Mouse (Mus musculus) liver, embryonic 15.5 days (tissue): ENCODE measurements around the gene Defb36. TPM values are rescaled to one million over a fixed set of nuclear protein-coding genes. Genes with fewer than 3 reads are reported as not detected.

Experiments used
- ATAC-seq: fragments of 200-750 bp; cut with Nextera tagmentation; 2 replicates; pipeline ENCODE4 v1.8.0; 2017; ENCODE audit warnings: moderate number of reproducible peaks, mild to moderate bottlenecking, moderate library complexity; ENCODE audit not compliant: insufficient read depth
- H3K27ac ChIP-seq: fragments of 300-500 bp; sonication (generic); replicated peaks from 2 replicates; pipeline ENCODE4 v1.5.1; 2015; ENCODE audit warnings: mild to moderate bottlenecking, inconsistent platforms
- H3K27me3 ChIP-seq: fragments of 300-500 bp; sonication (generic); 2 replicates; pipeline ENCODE4 v1.6.1; 2015; ENCODE audit warnings: mild to moderate bottlenecking, inconsistent platforms
- H3K36me3 ChIP-seq: fragments of 300-500 bp; sonication (generic); replicated peaks from 2 replicates; pipeline ENCODE4 v1.6.1; 2015; ENCODE audit warnings: moderate library complexity, mild to moderate bottlenecking, inconsistent platforms
- H3K4me1 ChIP-seq: fragments of 300-500 bp; sonication (generic); replicated peaks from 2 replicates; pipeline ENCODE4 v1.6.1; 2015; ENCODE audit warnings: inconsistent platforms
- H3K4me2 ChIP-seq: fragments of 300-500 bp; sonication (generic); 2 replicates; pipeline ENCODE4 v1.6.1; 2015; ENCODE audit warnings: moderate library complexity, mild to moderate bottlenecking, inconsistent platforms
- H3K4me3 ChIP-seq: fragments of 300-500 bp; sonication (generic); replicated peaks from 2 replicates; pipeline ENCODE4 v1.5.1; 2015; ENCODE audit warnings: mild to moderate bottlenecking, inconsistent platforms
- H3K9ac ChIP-seq: fragments of 300-500 bp; sonication (generic); 2 replicates; pipeline ENCODE4 v1.6.1; 2015; ENCODE audit warnings: moderate library complexity, mild to moderate bottlenecking, inconsistent platforms
- H3K9me3 ChIP-seq: fragments of 300-500 bp; sonication (generic); replicated peaks from 2 replicates; pipeline ENCODE4 v1.6.1; 2016; ENCODE audit warnings: inconsistent platforms
- WGBS: fragments of 180-500 bp; shearing (Covaris S2); methylation state at CpG from one replicate; pipeline ENCODE4 v1.1.7; 2015; ENCODE audit warnings: mixed read lengths; ENCODE audit not compliant: insufficient replicate concordance; 5-methylcytosine and 5-hydroxymethylcytosine counted together
- polyA plus RNA-seq: library from polyadenylated mRNA; unstranded; fragments of >200 nt; fragmentation: Nextera tagmentation; extraction: Ambion mirVana; gene quantifications from 2 replicates; pipeline ENCODE4 v1.2.1, GENCODE M21; 2015

The Defb36 gene
- polyA plus RNA-seq, 1 experiment from 2014 or later: not detected

DNA sequence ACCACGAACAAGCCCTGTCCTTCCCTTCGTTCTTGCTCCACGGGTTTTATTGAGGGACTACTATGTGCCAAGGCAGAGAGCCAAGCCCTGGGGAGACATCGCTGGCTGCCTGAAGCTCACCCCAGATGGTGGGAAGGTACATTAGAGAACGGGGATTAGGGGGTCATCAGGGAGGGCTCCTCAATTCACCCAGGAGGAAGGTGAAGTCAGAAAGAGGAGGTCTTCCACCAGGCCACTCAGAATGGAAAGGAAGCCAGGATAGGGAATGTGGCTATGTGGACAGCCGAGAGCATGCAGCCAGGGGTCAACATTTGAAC, 32.8 kb downstream of the Defb36 start:
- Histone ChIP-seq H3K9me3 (no peaks in the 10 kb centered on the region), H3K4me2 (no peak overlapping the region), H3K27me3 (peaks cover 11% of the 10 kb centered on the region), H3K27ac (0 out of 2 replicates have a peak overlapping the region, but pooled peaks have one; percentile 6), H3K36me3 (no peaks in the 10 kb centered on the region), H3K9ac (no peak overlapping the region), H3K4me3 (no peak overlapping the region), H3K4me1 (no peaks in the 10 kb centered on the region)
- no peak for ATAC-seq
- WGBS: 70% methylated on average over 6 of the region's 6 CpGs

DNA sequence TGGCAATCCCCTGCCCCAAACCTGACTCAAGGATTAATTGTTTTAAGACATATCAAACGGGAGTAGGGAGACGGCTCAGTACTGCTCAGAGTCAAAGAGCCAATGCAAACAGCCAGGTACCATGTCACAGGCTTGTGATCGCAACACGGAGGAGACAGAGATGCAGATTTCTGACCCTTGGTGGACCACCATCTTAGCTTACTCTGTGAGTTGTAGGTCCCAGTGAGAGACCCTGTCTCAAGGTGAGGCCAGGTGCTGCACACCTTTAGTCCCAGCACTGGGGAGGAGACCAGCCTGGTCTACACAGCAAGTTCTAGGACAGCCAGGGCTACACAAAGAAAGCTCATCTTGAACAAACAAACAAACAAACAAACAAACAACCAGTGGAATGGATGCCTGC, 33.3 kb downstream of the Defb36 start:
- H3K36me3 ChIP-seq: no peaks in the 10 kb centered on the region
- no peaks in the 10 kb centered on the region for H3K4me1 ChIP-seq
- WGBS: 71% methylated on average over 4 of the region's 4 CpGs
- peaks cover 11% of the 10 kb centered on the region for H3K27me3 ChIP-seq
- no peaks in the 10 kb centered on the region for H3K9me3 ChIP-seq
- H3K9ac ChIP-seq: no peak overlapping the region
- no peak overlapping the region for H3K4me3 ChIP-seq
- ATAC-seq: no peak
- 0 out of 2 replicates have a peak overlapping the region, but pooled peaks have one; percentile 6 for H3K27ac ChIP-seq
- H3K4me2 ChIP-seq: no peak overlapping the region

DNA sequence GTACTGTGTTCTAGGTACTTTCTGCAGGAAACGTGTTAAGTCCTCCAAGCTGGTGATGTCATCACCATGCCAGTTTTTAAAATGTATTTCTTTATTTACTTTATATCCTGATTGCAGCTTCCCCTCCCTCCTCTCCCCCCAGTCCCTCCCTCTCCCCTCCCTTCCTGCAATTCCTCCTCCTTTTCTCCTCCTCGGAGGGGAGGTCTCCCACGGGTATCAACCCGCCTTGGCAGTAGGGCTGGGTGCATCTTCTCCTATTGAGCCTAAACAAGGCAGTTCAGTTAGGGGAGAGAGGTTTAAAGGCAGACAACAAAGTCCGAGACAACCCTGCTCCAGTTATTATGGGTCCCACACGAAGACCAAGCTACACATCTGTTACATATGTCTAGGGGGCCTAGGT, 34.7 kb downstream of the Defb36 start:
- peaks cover 4% of the 10 kb centered on the region; the same call in 1 of the 2 replicates for H3K27me3 ChIP-seq
- no peaks in the 10 kb centered on the region for H3K9me3 ChIP-seq
- WGBS: 46% methylated on average over 6 of the region's 6 CpGs
- H3K27ac ChIP-seq: no peak overlapping the region; the same call in 1 of the 2 replicates
- ATAC-seq: no peak
- H3K4me2 ChIP-seq: no peak overlapping the region
- no peaks in the 10 kb centered on the region for H3K36me3 ChIP-seq
- H3K4me3 ChIP-seq: no peak overlapping the region
- H3K9ac ChIP-seq: no peak overlapping the region
- H3K4me1 ChIP-seq: no peaks in the 10 kb centered on the region

DNA sequence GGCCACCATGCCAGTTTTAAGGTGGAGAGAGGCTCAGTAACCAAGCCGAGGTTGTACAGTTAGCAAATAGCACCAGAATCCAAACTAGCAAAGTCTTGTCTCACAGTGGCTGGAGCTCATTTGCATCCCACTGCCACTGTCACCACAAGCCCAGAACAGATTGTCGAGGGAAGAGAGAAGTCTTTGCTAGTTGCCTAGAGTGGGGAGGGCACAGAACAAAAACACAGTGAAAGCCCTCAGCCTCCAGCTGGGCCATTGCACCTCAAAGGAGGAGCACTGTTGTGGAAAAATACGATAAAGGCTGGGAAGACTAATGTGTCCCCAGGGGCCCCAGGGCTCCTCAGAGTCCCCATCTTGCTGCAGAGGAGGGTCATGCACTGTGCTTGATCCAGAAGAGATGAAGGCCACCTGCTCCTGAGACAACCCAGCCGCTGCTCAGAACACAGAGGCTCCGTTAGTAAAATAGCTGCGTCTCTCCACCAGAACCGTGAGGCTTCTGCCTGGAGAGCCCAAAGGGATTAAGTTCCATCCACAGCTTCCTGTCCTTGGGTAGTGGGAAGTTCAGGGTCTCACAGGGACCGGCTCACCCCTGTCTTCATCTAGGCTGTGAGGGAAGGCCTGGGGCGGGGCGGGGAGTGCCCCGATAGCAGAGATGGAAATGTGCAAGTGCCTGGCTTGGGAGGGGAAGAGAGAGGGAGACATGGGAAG, 35.4 kb downstream of the Defb36 start:
- no peaks in the 10 kb centered on the region for H3K36me3 ChIP-seq
- no peaks in the 10 kb centered on the region for H3K4me1 ChIP-seq
- WGBS: 36% methylated on average over 11 of the region's 11 CpGs
- no peak overlapping the region; the same call in 1 of the 2 replicates for H3K27ac ChIP-seq
- ATAC-seq: no peak
- H3K27me3 ChIP-seq: 0 out of 2 replicates have a peak, but pooled peaks cover under 1% of the 10 kb centered on the region
- no peaks in the 10 kb centered on the region for H3K9me3 ChIP-seq
- H3K9ac ChIP-seq: no peak overlapping the region
- no peak overlapping the region for H3K4me2 ChIP-seq
- no peak overlapping the region for H3K4me3 ChIP-seq

DNA sequence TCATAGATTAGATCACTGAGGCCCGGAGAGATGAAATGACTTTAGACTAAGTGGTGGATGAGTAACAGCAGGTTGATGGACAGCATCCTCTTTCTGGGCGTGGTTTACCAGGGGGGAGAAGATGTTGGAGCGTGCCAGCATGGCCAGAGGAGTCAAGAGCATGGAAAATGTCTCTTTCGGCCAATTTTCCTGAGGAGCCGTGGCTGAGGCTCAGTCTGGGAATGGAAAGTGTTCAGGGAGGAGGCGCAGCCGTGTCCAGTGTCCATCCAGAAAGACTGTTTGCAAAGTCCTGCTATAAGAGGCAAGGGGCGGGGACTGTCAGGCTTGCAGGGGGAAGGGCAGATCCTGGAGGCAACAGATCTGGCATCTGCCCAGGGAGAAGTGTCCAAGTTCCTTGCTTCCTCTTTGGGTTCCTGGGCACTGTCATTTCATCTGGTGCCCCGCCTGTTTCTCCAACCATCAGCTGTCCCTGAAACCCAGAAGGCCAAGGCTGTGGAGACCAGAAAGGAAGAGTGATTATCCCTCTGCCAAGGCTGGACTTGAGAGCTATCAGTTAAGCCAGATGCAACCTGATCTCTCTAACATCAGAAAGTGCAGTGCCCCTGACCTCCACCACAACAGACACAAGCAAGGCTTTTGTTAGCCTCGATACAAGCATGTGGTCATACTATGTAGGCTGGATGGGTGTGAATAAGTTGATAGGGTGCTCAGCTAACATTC, 48.9 kb downstream of the Defb36 start:
- no peak for ATAC-seq
- Histone ChIP-seq H3K4me1 (peaks cover 5% of the 10 kb centered on the region; the same call in 1 of the 2 replicates), H3K27me3 (no peaks in the 10 kb centered on the region; the same call in 1 of the 2 replicates), H3K4me3 (no peak overlapping the region), H3K9me3 (no peaks in the 10 kb centered on the region), H3K36me3 (no peaks in the 10 kb centered on the region), H3K27ac (no peak overlapping the region), H3K4me2 (no peak overlapping the region), H3K9ac (no peak overlapping the region)
- 39% methylated on average over 10 of the region's 10 CpGs for WGBS

DNA sequence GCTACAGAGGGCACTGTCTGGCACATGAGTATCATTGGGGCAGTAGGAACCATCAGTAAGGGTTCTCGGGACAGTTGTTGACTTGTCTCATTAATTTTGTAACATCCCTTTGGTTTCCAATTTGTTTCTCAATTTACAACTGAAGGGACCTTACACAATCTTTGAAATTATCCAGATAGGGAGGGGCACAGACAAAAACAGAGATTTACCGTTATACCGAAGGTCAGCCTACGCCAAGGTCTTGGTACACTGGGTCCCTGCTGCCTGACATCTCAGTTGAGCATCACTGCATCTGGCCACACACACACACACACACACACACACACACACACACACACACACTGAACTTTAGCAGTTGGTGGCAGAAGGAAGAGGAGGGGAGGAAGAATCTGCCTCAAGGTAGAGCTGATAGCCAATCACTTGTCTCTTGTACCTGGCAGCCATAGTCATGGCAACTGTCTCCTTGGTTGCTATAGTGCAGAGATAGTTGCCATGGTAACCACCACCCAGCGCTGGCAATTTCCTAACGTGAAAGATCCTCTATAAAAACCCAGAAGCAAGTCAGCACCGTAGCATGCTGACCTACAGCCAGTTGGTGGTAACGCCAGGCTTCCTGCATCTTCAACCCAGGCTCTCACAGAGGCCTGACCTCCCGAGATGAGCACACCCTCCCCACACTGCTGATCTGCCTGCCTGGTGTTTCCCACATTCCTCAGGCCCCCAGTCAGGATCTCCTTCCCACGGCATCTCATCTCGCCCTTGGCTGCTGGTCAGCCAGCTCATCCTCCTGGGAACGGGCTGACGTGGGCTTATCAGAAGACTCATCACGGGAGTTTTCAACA, 50.0 kb downstream of the Defb36 start:
- Histone ChIP-seq H3K9ac (no peak overlapping the region), H3K27me3 (no peaks in the 10 kb centered on the region; the same call in 1 of the 2 replicates), H3K36me3 (no peaks in the 10 kb centered on the region), H3K27ac (no peak overlapping the region), H3K9me3 (no peaks in the 10 kb centered on the region), H3K4me2 (no peak overlapping the region), H3K4me3 (no peak overlapping the region), H3K4me1 (peaks cover 5% of the 10 kb centered on the region; the same call in 1 of the 2 replicates)
- 37% methylated on average over 14 of the region's 14 CpGs for WGBS
- ATAC-seq: no peak

DNA sequence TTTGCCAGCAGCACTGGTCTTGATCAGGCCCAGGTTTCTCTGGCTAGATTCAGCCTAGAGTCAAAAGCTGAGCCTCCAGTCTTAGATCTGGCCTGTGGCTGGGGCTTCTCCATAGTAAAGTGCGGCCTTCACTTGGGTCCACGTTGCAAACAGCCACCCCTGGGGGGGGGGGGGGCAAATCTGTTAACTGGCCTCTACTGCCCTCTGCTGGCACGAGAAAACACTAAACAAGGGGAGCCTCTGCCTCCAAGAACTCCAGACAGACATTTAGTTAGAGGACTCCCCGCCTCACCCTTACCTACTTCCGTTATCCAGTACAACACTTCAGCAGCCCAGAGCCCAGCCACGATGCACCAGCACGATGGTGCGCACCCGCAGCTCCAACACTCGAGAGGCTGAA, 53.3 kb downstream of the Defb36 start:
- no peak for ATAC-seq
- Histone ChIP-seq H3K36me3 (no peaks in the 10 kb centered on the region), H3K9ac (no peak overlapping the region), H3K4me1 (peaks cover 5% of the 10 kb centered on the region; the same call in 1 of the 2 replicates), H3K9me3 (no peaks in the 10 kb centered on the region), H3K27me3 (no peaks in the 10 kb centered on the region; the same call in 1 of the 2 replicates), H3K4me3 (no peak overlapping the region), H3K4me2 (no peak overlapping the region), H3K27ac (no peak overlapping the region)
- 53% methylated on average over 10 of the region's 10 CpGs for WGBS

DNA sequence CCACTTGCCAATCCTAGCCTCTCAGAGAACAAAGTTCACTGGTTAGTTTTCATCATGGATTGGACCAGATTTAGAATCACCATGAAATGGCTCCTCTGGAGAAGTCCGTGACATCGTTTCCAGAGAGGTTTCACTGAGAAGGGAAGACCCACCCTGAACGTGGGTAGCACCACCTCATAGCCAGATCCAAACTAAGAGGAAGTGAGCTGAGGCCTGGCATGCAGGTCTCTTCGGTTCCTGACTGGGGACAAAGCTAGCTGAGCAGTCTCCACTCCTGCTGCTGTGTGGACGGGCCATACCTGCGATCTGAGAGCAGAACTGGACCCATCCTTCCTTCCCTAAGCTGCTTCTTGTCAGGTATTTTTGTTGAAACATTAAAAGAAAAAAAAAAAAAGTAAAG, 57.0 kb downstream of the Defb36 start:
- Histone ChIP-seq H3K4me3 (no peak overlapping the region), H3K4me2 (no peak overlapping the region), H3K27me3 (no peaks in the 10 kb centered on the region; the same call in 1 of the 2 replicates), H3K36me3 (no peaks in the 10 kb centered on the region), H3K4me1 (no peaks in the 10 kb centered on the region), H3K27ac (no peak overlapping the region), H3K9me3 (no peaks in the 10 kb centered on the region), H3K9ac (no peak overlapping the region)
- no peak for ATAC-seq
- WGBS: 38% methylated on average over 6 of the region's 6 CpGs

Other genes with a start within 250 kb of the Defb36 start
- not detected in 2 replicates for gene Nrsn2, start 227.7 kb upstream of the Defb36 start, polyA plus RNA-seq
- gene Sox12, start 206.3 kb upstream of the Defb36 start, polyA plus RNA-seq: 1.2 and 1.5 TPM in 2 replicates
- 9.1 and 9.5 TPM in 2 replicates for gene Zcchc3, start 189.3 kb upstream of the Defb36 start, polyA plus RNA-seq
- 0.13 and 0.20 TPM in 2 replicates for gene 6820408C15Rik, start 188.7 kb upstream of the Defb36 start, polyA plus RNA-seq
- not detected in 2 replicates for gene Defb23, start 139.7 kb upstream of the Defb36 start, polyA plus RNA-seq
- gene Defb20, start 127.3 kb upstream of the Defb36 start, polyA plus RNA-seq: not detected in 2 replicates
- not detected in 2 replicates for gene Defb22, start 114.2 kb upstream of the Defb36 start, polyA plus RNA-seq
- gene Defb26, start 92.6 kb upstream of the Defb36 start, polyA plus RNA-seq: not detected in 2 replicates
- gene Defb28, start 86.1 kb upstream of the Defb36 start, polyA plus RNA-seq: not detected in 2 replicates
- not detected in 2 replicates for gene Defb29, start 64.2 kb upstream of the Defb36 start, polyA plus RNA-seq
- not detected in 2 replicates for gene Gm17416, start 35.0 kb upstream of the Defb36 start, polyA plus RNA-seq
- not detected in 2 replicates for gene Defb21, start 31.6 kb upstream of the Defb36 start, polyA plus RNA-seq
- 0.26 TPM in 1 of 2 replicates, not detected in the other for gene Defb19, start 24.0 kb upstream of the Defb36 start, polyA plus RNA-seq
- not detected in 2 replicates for gene Defb45, start 4.9 kb upstream of the Defb36 start, polyA plus RNA-seq
- not detected in 2 replicates for gene Defb25, start 18.7 kb downstream of the Defb36 start, polyA plus RNA-seq
- gene Rem1, start 22.6 kb downstream of the Defb36 start, polyA plus RNA-seq: 0.58 and 1.1 TPM in 2 replicates
- 45.2 and 49.8 TPM in 2 replicates for gene H13, start 65.1 kb downstream of the Defb36 start, polyA plus RNA-seq
- 12.1 and 12.4 TPM in 2 replicates for gene Mcts2, start 82.7 kb downstream of the Defb36 start, polyA plus RNA-seq
- gene Id1, start 131.9 kb downstream of the Defb36 start, polyA plus RNA-seq: 20.5 and 20.9 TPM in 2 replicates
- gene Cox4i2, start 149.8 kb downstream of the Defb36 start, polyA plus RNA-seq: 1.0 and 1.1 TPM in 2 replicates
- gene Bcl2l1, start 227.4 kb downstream of the Defb36 start, polyA plus RNA-seq: 209 and 237 TPM in 2 replicates
- gene Tpx2, start 243.6 kb downstream of the Defb36 start, polyA plus RNA-seq: 52.8 and 59.4 TPM in 2 replicates